Mouse (Mus musculus): ENCODE data around the gene Ints3.

Ints3 gene

DNA sequence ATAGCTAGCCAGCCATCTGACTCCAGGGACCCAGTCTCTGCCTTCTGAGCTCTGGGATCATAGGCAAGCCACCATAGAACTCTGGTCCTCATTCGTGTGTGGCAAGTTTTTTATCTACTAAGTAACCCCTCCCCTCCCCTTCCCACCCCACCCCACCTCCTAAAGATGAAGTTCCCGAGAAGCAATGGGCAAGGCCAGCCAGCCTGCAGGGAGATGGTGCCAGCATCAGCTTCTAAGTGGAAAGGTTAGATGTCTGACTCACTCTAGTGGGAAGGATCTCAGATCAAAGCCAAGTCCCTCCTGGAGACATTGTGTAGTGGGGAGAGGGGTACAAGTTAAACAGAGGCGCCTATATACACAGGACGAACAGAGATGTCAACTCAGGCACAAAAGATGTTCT lies 42.4 kb downstream of the Ints3 start:
- no peak for DNase-seq (ENCODE audit: low read depth, low spot score)

DNA sequence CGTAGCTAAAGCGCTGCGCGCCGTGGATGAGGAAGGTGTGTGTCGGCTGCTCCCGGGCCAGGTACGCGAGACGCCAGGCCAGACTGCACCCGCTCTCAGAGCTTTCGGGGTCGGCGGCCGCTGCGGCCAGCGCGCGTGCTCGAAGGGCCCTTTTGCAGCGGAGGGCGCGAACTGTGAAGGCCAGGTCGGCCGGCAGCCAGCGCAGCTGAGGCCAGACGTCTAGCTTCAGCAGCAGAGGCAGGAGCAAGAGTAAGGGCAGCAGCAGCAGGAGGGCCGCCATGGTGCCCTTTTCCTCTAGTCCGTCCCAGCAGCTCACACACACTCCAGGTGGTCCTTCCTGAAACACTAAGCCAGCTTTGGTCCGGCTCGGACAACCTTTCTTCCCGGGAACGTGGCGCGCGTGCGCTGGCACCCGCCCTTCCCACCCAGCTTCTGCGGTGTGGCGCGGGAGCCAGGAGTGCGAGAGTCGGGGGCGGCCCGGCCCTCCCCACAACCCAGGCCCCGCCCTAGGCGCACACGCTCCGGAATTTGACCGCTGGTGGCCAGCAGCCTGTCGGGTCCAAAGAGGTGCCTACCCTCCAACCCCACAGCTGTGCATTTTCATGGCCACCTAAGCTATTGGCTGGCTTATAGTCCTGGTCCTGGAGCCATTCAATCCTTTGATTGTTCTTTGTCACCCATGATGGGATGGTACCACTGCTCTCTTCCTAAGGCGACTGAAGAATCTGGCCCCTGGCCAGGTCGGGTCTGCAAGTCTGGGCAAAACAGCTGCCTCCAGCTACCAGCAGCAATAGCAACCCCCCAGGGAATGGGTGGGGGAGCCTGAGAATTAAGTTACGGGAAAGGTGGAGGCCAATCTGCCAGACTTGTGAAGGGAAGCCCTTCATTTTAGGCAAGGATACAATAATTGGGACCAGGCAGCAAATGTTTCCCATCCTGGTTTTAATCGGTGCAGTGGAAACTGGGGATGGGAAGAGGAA lies 43.6 kb downstream of the Ints3 start, which contains the start of gene Slc27a3:
Slc27a3 (minus strand) TSS at position 428 of the 980 bp plus-strand sequence.
- DNase-seq (ENCODE audit: low read depth, low spot score): peak; percentile 50

DNA sequence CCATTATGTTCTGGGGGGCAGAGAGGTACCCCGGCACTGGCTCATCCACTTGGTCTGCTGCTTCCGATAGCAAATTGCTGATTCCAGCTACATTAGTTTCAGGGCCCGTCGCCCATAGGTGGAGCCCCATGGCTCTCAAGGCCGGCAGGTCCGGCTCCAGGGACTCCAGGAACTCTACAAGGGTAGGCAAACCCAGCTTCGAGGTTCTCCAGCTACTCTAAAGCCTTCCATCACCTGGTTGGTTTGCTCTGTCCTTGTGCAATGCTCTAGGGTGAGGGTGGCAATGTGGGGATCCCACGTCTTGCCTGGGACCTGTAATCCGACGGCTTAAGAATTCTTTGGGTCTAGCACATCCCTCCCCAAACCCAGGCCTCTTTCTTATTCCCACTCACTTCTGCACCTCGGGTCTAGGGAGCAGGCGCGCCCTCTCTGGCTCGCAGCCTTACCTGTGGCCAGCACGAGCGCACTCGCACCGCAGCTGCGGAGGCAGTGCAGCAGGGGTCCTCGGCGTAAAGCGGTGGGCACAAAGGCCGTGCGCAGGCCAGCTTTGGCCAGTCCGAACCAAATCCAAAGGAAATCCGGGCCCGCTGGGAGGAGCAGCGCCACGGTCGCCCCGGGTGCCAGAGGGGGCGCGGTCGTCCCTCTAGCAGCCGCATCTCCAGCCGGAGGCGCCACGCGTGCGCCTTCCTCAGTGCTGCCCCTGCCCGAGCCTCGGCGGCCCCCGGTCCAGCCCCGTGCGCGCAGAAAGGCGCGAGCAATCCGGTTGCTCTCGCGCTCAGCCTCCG lies 44.5 kb downstream of the Ints3 start:
- DNase-seq (ENCODE audit: low read depth, low spot score): peak; percentile 51

DNA sequence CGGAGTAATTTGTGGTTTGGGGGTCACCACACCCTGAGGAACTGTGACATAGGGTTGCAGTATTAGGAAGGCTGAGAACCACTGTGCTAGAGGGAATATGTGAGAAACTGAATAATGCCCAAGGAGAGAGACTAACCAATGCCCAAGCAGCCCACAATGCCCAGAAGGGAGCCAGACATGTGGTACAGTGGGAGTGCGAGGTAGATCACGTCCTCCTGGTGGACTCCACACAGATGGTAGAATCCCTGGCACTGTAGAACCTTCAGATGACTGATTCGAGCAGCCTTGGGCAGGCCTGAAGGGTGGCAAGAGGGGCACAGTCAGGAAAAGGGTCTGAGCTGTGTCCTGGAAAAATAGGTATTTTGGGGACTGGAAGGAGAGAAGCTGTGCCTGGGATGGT lies 45.2 kb downstream of the Ints3 start:
- DNase-seq (ENCODE audit: low read depth, low spot score): no peak

GRCm38 (mm10) chr3:90387483-90387882 lies 45.9 kb downstream of the Ints3 start:
- DNase-seq (ENCODE audit: low read depth, low spot score): peak; percentile 56

DNA sequence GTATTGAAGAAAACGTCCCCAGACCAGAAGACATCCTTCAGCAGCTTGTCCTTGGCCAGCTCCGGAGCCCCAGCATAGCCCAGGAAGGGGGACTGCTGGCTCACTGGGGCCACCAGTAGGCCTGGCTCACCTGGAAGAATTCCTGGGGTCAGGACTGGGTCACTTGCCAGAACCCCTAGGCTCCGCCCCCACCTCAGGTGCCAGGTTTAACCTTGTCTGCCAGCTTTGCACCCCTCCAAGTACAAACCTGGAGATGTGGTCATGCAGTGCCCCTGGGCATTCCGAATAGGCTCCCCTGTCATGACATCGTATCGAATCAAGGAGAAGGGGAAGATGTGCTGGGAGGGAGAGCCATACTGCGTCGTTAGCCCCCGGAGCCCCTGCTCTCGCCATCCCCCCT lies 46.6 kb downstream of the Ints3 start:
- DNase-seq (ENCODE audit: low read depth, low spot score): no peak

DNA sequence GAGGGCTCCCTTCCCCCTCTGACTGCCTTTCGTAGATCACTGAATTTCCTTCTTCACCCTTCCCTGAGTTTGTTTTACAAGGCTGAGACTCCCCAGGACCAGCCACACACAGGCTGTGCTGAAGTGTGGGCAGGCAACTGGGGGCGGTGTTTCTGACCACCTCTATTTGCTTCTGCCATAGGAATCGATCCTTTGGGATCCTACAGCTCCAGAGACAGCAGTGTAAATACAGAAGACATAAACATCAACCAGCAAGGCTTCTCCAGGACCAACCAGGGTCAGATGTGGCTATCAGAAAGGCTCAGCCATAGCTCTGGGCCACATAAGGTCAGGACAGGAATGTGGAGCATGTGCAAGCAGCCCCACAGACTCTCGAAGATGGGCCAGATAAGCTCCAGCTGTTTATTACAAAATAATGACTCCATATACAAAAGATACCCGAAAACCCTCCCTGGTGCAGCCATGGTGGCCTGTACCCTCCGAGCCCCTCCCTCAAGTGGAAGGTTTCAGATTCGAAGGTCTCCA lies 48.5 kb downstream of the Ints3 start:
- no peak for DNase-seq (ENCODE audit: low read depth, low spot score)

- peak; percentile 45 for DNase-seq (ENCODE audit: low read depth, low spot score)
Measured at GRCm38 (mm10) chr3:90383690-90384089, 49.7 kb downstream of the Ints3 start.

- no peak for DNase-seq (ENCODE audit: low read depth, low spot score)
Measured at GRCm38 (mm10) chr3:90381727-90382126, 51.7 kb downstream of the Ints3 start.

DNA sequence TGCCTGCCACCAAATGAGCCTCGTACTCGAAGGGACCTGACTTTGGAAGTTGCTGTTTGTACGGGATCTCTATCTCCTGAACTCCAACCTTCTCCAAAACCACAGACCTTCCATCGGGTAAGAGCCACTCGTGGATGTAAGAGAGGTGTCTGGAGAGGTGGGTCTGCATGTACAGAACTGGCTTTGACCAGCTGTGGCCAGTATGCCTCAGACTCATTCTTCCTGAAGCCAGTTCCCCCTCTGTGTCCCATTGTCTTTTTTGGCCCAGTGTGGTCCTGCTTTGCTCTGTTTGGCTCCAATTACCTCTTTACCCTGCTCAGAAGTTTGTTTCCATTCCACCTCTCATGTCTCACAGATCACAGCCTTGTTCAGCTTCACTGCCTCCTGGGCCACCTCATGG lies 54.9 kb downstream of the Ints3 start:
- DNase-seq (ENCODE audit: low read depth, low spot score): no peak

- no peak for DNase-seq (ENCODE audit: low read depth, low spot score)
Measured at GRCm38 (mm10) chr3:90376247-90376585, 57.2 kb downstream of the Ints3 start.

- DNase-seq (ENCODE audit: low read depth, low spot score): no peak
Measured at GRCm38 (mm10) chr3:90375562-90376246, 57.7 kb downstream of the Ints3 start.

- DNase-seq (ENCODE audit: low read depth, low spot score): no peak
Measured at GRCm38 (mm10) chr3:90374368-90374767, 59.1 kb downstream of the Ints3 start.

DNA sequence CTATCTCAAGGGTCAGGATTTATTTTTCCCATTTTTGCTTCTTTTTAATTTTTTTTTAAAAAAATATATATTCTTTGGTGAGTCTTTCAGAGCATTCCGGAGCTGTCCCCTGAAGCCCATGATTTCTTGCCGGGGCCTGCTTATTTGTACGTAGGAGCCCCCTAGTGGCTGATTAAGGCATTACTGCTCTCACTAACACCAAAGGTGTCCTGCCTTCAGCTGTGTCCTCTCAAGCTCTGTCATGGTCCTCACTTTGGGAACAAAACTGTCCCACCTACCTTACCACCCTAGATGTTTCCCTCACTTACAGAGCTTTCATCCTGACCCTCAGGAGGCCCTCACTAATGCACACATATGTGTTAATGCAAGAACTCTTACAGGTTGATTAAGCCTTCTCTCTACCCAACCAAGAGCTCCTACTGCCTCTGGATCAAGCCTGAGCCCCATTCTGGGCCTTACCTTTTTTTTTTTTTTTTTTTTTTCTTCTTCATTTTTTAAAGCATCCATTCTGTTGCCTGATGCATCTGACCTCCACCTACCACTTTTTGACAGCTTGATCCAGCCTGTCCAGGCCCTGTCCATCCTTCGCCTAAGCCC lies 59.9 kb downstream of the Ints3 start:
- DNase-seq (ENCODE audit: low read depth, low spot score): peak; percentile 95

DNA sequence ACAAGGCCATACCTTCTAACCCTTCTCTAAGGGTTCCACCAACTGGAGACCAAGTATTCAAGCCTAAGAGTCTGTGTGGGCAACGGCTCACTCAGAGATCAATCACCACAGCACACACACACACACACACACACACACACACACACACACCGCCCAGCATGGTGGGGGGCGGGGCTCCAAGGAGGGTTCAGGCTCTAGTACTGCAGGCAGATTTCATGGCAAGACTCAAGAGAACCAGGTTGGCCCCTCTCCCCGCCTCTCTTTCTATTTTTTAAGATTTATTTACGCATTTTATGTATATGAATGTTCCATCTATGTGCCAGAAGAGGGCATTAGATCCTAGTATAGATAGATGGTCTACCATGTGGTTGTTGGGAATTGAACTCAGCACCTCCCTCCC lies 60.6 kb downstream of the Ints3 start:
- DNase-seq (ENCODE audit: low read depth, low spot score): no peak

DNA sequence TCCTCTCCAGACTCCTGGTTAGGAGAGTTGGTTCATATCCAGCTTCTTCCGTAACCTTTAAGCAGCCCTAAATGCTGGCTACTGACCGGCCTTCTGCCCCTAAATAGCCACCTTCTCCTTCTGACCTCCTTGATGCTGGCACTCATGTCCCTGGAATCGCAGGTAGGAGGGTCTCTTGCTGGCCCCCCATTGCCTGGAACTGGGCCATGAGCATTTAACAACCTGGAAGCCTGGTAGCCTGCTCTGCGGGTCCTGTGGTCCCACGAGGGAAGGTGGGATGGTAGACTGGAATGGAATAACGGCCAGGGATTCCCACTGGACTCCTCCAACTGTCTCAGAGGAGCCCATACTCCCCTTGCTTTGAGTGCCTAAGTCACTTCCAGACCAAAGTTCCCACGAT lies 61.6 kb downstream of the Ints3 start:
- no peak for DNase-seq (ENCODE audit: low read depth, low spot score)

- DNase-seq (ENCODE audit: low read depth, low spot score): peak; percentile 84
Measured at GRCm38 (mm10) chr3:90369041-90369440, 64.4 kb downstream of the Ints3 start.

DNA sequence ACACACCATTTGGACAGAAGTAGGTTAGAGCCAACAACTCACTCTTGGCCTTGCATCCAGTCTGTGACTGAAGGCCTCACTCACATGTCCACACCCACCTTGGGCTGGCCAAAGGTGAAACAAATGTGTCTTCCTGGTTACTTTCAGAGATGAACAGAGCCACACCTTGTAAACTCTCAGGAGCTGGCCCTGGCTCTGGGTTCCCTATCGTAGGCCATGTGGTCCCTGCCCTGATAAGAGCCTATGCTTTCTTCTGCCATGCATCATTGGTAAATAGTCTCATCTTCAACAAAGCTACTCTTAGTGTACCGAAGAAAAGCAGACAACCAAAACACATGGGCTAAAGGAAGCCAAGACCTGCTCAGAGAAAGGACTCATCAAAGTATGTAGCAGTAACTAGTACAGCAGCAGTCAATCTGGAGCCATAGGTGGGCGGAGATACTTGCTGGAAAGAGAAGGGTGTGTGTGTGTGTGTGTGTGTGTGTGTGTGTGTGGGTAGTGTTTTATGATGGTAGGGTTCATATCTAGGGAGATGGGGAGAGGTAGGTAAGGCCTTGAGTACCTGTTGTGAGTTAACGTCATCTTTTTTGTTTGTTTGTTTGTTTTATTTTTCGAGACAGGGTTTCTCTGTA lies 66.3 kb downstream of the Ints3 start:
- no peak for DNase-seq (ENCODE audit: low read depth, low spot score)

GRCm38 (mm10) chr3:90362346-90362745 lies 71.1 kb downstream of the Ints3 start:
- no peak for DNase-seq (ENCODE audit: low read depth, low spot score)

- no peak for DNase-seq (ENCODE audit: low read depth, low spot score)
Measured at GRCm38 (mm10) chr3:90361476-90361875, 71.9 kb downstream of the Ints3 start.

- DNase-seq (ENCODE audit: low read depth, low spot score): no peak
Measured at GRCm38 (mm10) chr3:90359230-90359629, 74.2 kb downstream of the Ints3 start.

Measured in brain, adult 2 months (tissue).